Mouse (Mus musculus): Measurements from ENCODE around the gene Ms4a7. TPM values are rescaled to one million over a fixed set of nuclear protein-coding genes. Genes with fewer than 3 reads are reported as not detected.
A peak's percentile ranks its signal among the peaks of the same experiment; 100 is the strongest.

The Ms4a7 gene
- 0.10 and 0.22 TPM in 2 replicates for total RNA-seq (2014; rRNA removed)
- 2.3 and 3.9 TPM in 2 replicates for polyA plus RNA-seq (2015; fragmentation: Nextera tagmentation; extraction: Ambion mirVana)

GRCm38 (mm10) chr19:11335932-11336331 is at the start of gene Ms4a7:
TSS of gene Ms4a7 (minus strand) at chr19:11336146.
- WGBS: 88% methylated on average over 6 of the region's 6 CpGs
- Histone ChIP-seq H3K4me1 (ENCODE audit: insufficient read depth, low read length) (no peaks in the 10 kb centered on the region), H3K9me3 (ENCODE audit: low read length) (no peaks in the 10 kb centered on the region), H3K36me3 (ENCODE audit: insufficient read depth, low read length) (no peaks in the 10 kb centered on the region), H3K9ac (replicated peaks; ENCODE audit: low read length) (no peak within 1 kb of the TSS), H3K27ac (no peak within 1 kb of the TSS), H3K4me3 (ENCODE audit: low read length) (no peak within 1 kb of the TSS), H3K27me3 (ENCODE audit: insufficient read depth, low read length) (no peaks in the 10 kb centered on the region), H3K4me2 (ENCODE audit: low read depth, low read length) (no peak within 1 kb of the TSS)
- TF ChIP-seq CTCF (IDR thresholded peaks at IDR 0.05; ENCODE audit: low read depth): no peak
- ATAC-seq: no peak
- DNase-seq (ENCODE audit: low spot score): no peak

- no peaks in the 10 kb centered on the region for H3K4me1 ChIP-seq (ENCODE audit: insufficient read depth, low read length)
These were observed 40.5 kb upstream of the Ms4a7 start for GRCm38 (mm10) chr19:11376399-11376798.

DNA sequence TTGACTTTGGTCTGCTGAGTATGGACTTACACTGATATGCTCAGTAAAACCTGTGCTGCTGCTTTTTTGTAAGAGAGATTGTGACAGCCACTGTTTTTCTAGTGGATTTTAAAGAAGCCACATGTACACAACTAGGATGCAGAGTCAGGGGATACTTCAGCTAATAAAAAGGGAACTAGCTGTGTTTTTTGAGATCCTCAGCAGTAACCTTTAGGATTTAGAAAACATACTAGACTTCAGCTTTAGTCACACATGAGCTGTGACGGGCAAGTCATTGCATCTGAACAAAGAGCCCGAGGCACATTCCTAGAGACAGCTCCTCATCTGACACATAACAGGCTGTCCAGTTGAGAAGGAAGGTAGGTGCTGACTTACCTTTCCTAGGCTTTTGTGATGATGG is 39.3 kb upstream of the Ms4a7 start, which contains the start of gene Ms4a4a:
TSS of gene Ms4a4a (plus strand) at position 251 of the 400 bp plus-strand sequence.
- H3K27me3 ChIP-seq (ENCODE audit: insufficient read depth, low read length): no peaks in the 10 kb centered on the region
- H3K36me3 ChIP-seq (ENCODE audit: insufficient read depth, low read length): no peaks in the 10 kb centered on the region
- H3K4me2 ChIP-seq (ENCODE audit: low read depth, low read length): no peak within 1 kb of the TSS
- WGBS: 81% methylated on average over 2 of the region's 2 CpGs
- no peaks in the 10 kb centered on the region for H3K4me1 ChIP-seq (ENCODE audit: insufficient read depth, low read length)
- H3K4me3 ChIP-seq (ENCODE audit: low read length): no peak within 1 kb of the TSS
- H3K9ac ChIP-seq (replicated peaks; ENCODE audit: low read length): no peak within 1 kb of the TSS
- no peak for TF ChIP-seq CTCF (IDR thresholded peaks at IDR 0.05; ENCODE audit: low read depth)
- ATAC-seq (no peak), DNase-seq (ENCODE audit: low spot score) (no peak)
- H3K9me3 ChIP-seq (ENCODE audit: low read length): no peaks in the 10 kb centered on the region
- H3K27ac ChIP-seq: no peak within 1 kb of the TSS

More at GRCm38 (mm10) chr19:11376399-11376798, 40.5 kb upstream of the Ms4a7 start:
- no peak overlapping the region for H3K4me3 ChIP-seq (ENCODE audit: low read length)
- no peaks in the 10 kb centered on the region for H3K9me3 ChIP-seq (ENCODE audit: low read length)
- no peak for TF ChIP-seq CTCF (IDR thresholded peaks at IDR 0.05; ENCODE audit: low read depth)
- H3K36me3 ChIP-seq (ENCODE audit: insufficient read depth, low read length): no peaks in the 10 kb centered on the region
- ATAC-seq (no peak), DNase-seq (ENCODE audit: low spot score) (no peak)
- H3K27me3 ChIP-seq (ENCODE audit: insufficient read depth, low read length): no peaks in the 10 kb centered on the region
- H3K9ac ChIP-seq (replicated peaks; ENCODE audit: low read length): no peak overlapping the region
- H3K27ac ChIP-seq: no peak overlapping the region
- H3K4me2 ChIP-seq (ENCODE audit: low read depth, low read length): no peak overlapping the region
- WGBS: 79% methylated on average over 2 of the region's 2 CpGs

GRCm38 (mm10) chr19:11371181-11371580 is 35.2 kb upstream of the Ms4a7 start:
- H3K27me3 ChIP-seq (ENCODE audit: insufficient read depth, low read length): no peaks in the 10 kb centered on the region
- no peaks in the 10 kb centered on the region for H3K36me3 ChIP-seq (ENCODE audit: insufficient read depth, low read length)
- no peak for TF ChIP-seq CTCF (IDR thresholded peaks at IDR 0.05; ENCODE audit: low read depth)
- ATAC-seq: no peak
- no peak overlapping the region for H3K9ac ChIP-seq (replicated peaks; ENCODE audit: low read length)
- no peak overlapping the region for H3K27ac ChIP-seq
- DNase-seq (ENCODE audit: low spot score): no peak
- H3K4me1 ChIP-seq (ENCODE audit: insufficient read depth, low read length): no peaks in the 10 kb centered on the region
- no peak overlapping the region for H3K4me3 ChIP-seq (ENCODE audit: low read length)
- no peaks in the 10 kb centered on the region for H3K9me3 ChIP-seq (ENCODE audit: low read length)
- H3K4me2 ChIP-seq (ENCODE audit: low read depth, low read length): no peak overlapping the region

DNA sequence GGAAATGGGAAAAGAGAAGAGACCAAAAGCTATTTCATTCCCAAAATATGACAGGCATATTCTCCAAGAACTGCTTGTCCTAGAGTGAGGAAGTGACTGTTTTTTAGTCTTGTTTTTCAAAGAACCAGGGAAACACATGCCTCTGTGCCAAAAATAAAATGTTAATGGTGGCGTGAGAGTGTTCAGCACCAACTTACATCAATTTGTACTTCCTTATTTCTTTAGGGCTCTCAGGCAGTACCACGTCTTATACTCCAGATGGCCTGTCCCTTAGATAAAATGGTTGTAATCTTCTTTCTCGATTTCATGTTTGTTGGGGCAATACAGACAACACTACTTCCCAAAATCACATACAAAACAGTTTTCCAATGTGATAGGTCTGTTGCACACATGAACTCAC is 32.4 kb upstream of the Ms4a7 start:
- Histone ChIP-seq H3K9me3 (ENCODE audit: low read length) (no peaks in the 10 kb centered on the region), H3K27ac (no peak overlapping the region), H3K4me3 (ENCODE audit: low read length) (no peak overlapping the region), H3K9ac (replicated peaks; ENCODE audit: low read length) (no peak overlapping the region), H3K4me1 (ENCODE audit: insufficient read depth, low read length) (no peaks in the 10 kb centered on the region), H3K36me3 (ENCODE audit: insufficient read depth, low read length) (no peaks in the 10 kb centered on the region), H3K27me3 (ENCODE audit: insufficient read depth, low read length) (no peaks in the 10 kb centered on the region), H3K4me2 (ENCODE audit: low read depth, low read length) (no peak overlapping the region)
- 81% methylated on average over 3 of the region's 3 CpGs for WGBS
- no peak for TF ChIP-seq CTCF (IDR thresholded peaks at IDR 0.05; ENCODE audit: low read depth)
- ATAC-seq: no peak
- DNase-seq (ENCODE audit: low spot score): no peak

- no peak overlapping the region for H3K4me3 ChIP-seq (ENCODE audit: low read length)
- no peak for ATAC-seq
- no peak for TF ChIP-seq CTCF (IDR thresholded peaks at IDR 0.05; ENCODE audit: low read depth)
These were observed 26.1 kb upstream of the Ms4a7 start for GRCm38 (mm10) chr19:11362002-11362401.

GRCm38 (mm10) chr19:11360106-11360505 is 24.2 kb upstream of the Ms4a7 start:
- DNase-seq (ENCODE audit: low spot score) (peak; percentile 42), ATAC-seq (no peak)
- H3K4me1 ChIP-seq (ENCODE audit: insufficient read depth, low read length): no peaks in the 10 kb centered on the region
- H3K9ac ChIP-seq (replicated peaks; ENCODE audit: low read length): no peak overlapping the region
- WGBS: 62% methylated on average over 3 of the region's 3 CpGs
- H3K27me3 ChIP-seq (ENCODE audit: insufficient read depth, low read length): no peaks in the 10 kb centered on the region
- H3K36me3 ChIP-seq (ENCODE audit: insufficient read depth, low read length): no peaks in the 10 kb centered on the region
- no peak overlapping the region for H3K4me2 ChIP-seq (ENCODE audit: low read depth, low read length)
- peak; percentile 62 for TF ChIP-seq CTCF (IDR thresholded peaks at IDR 0.05; ENCODE audit: low read depth)
- no peak overlapping the region for H3K27ac ChIP-seq
- no peak overlapping the region for H3K4me3 ChIP-seq (ENCODE audit: low read length)
- H3K9me3 ChIP-seq (ENCODE audit: low read length): no peaks in the 10 kb centered on the region

More at GRCm38 (mm10) chr19:11362002-11362401, 26.1 kb upstream of the Ms4a7 start:
- no peaks in the 10 kb centered on the region for H3K27me3 ChIP-seq (ENCODE audit: insufficient read depth, low read length)
- H3K9me3 ChIP-seq (ENCODE audit: low read length): no peaks in the 10 kb centered on the region
- no peaks in the 10 kb centered on the region for H3K4me1 ChIP-seq (ENCODE audit: insufficient read depth, low read length)
- no peak overlapping the region for H3K9ac ChIP-seq (replicated peaks; ENCODE audit: low read length)
- no peak overlapping the region for H3K4me2 ChIP-seq (ENCODE audit: low read depth, low read length)
- DNase-seq (ENCODE audit: low spot score): no peak
- no peaks in the 10 kb centered on the region for H3K36me3 ChIP-seq (ENCODE audit: insufficient read depth, low read length)
- H3K27ac ChIP-seq: no peak overlapping the region
